Mouse (Mus musculus) layer of hippocampus, postnatal 25 days (tissue): Measurements from ENCODE around the gene 9330182O14Rik. TPM values are rescaled to one million over a fixed set of nuclear protein-coding genes. Genes with fewer than 3 reads are reported as not detected.

Experiments
- DNase-seq, 2 experiments: peaks; one replicate each; pipeline ENCODE4 v3.0.0; 2022; ENCODE audit warnings: mixed read lengths in 2 of 2, low spot score in 1 of 2; ENCODE audit errors: extremely low spot score in 1 of 2
- total RNA-seq, 2 experiments: library from RNA; stranded (reverse); gene quantifications; 2 replicates each; pipeline ENCODE4 v1.2.3; 2021

9330182O14Rik gene
- not detected for total RNA-seq

- DNase-seq, result no peak
These were observed at the start of gene 9330182O14Rik for GRCm38 (mm10) chr15:40134152-40134792. Gene 9330182O14Rik, plus strand, starts transcription at chr15:40134365.

- DNase-seq, result no peak
These were observed 30.9 kb upstream of the 9330182O14Rik start for GRCm38 (mm10) chr15:40103304-40103703.

GRCm38 (mm10) chr15:40105712-40106111 is 28.5 kb upstream of the 9330182O14Rik start:
- DNase-seq, result no peak

- no peak for DNase-seq
These were observed 20.1 kb upstream of the 9330182O14Rik start for GRCm38 (mm10) chr15:40113888-40114576.

- DNase-seq, result peak; percentile 18 to 26
These were observed 19.4 kb upstream of the 9330182O14Rik start for GRCm38 (mm10) chr15:40114600-40115271.

GRCm38 (mm10) chr15:40116396-40116795 is 17.8 kb upstream of the 9330182O14Rik start:
- no peak for DNase-seq

- DNase-seq, result no peak
These were observed 9.8 kb upstream of the 9330182O14Rik start for GRCm38 (mm10) chr15:40124211-40124953.

- no peak for DNase-seq
These were observed 4.7 kb upstream of the 9330182O14Rik start for GRCm38 (mm10) chr15:40129496-40129895.

- DNase-seq, result peak; percentile 85 to 98
These were observed 3.2 kb upstream of the 9330182O14Rik start for GRCm38 (mm10) chr15:40130880-40131478.

- DNase-seq, result no peak
These were observed 1.8 kb upstream of the 9330182O14Rik start for GRCm38 (mm10) chr15:40132408-40132807.

GRCm38 (mm10) chr15:40144221-40144620 is 10.1 kb downstream of the 9330182O14Rik start:
- peak in 1 of 2 experiments; percentile 42 for DNase-seq

GRCm38 (mm10) chr15:40157683-40158082 is 23.5 kb downstream of the 9330182O14Rik start:
- no peak for DNase-seq

- peak in 1 of 2 experiments; percentile 54 for DNase-seq
These were observed 32.6 kb downstream of the 9330182O14Rik start for GRCm38 (mm10) chr15:40166560-40167275.

- no peak for DNase-seq
These were observed 33.3 kb downstream of the 9330182O14Rik start for GRCm38 (mm10) chr15:40167276-40168139.

- DNase-seq, result no peak
These were observed 34.0 kb downstream of the 9330182O14Rik start for GRCm38 (mm10) chr15:40168140-40168688.

- no peak for DNase-seq
These were observed 34.9 kb downstream of the 9330182O14Rik start for GRCm38 (mm10) chr15:40169061-40169460.

- no peak for DNase-seq
These were observed 35.5 kb downstream of the 9330182O14Rik start for GRCm38 (mm10) chr15:40169705-40170104.

- no peak for DNase-seq
These were observed 45.3 kb downstream of the 9330182O14Rik start for GRCm38 (mm10) chr15:40179423-40179822.
